Mouse (Mus musculus) spleen, adult 2 months (tissue): ENCODE results near the gene Lrtm2.

Experiments used
- CTCF ChIP-seq: fragments of 200-500 bp; IDR thresholded peaks from 2 replicates; pipeline ENCODE4 v1.5.1; 2011; ENCODE audit warnings: mild to moderate bottlenecking, inconsistent platforms; ENCODE audit not compliant: insufficient read depth, insufficient read length, insufficient replicate concordance; ENCODE audit errors: extremely low read depth
- POLR2A ChIP-seq: fragments of 200-500 bp; IDR thresholded peaks from 2 replicates; pipeline ENCODE4 v1.6.1; 2011; ENCODE audit warnings: low read depth, low read length, inconsistent platforms

GRCm38 (mm10) chr6:119307867-119308413, 22.6 kb downstream of the Lrtm2 start:
- TF ChIP-seq CTCF (no peak), POLR2A (no peak)
